Mouse (Mus musculus): ENCODE results near the gene Cfap65. TPM values are rescaled to one million over a fixed set of nuclear protein-coding genes. Genes with fewer than 3 reads are reported as not detected.
A peak's percentile ranks its signal among the peaks of the same experiment; 100 is the strongest.

Gene Cfap65
- total and polyA plus RNA-seq, 3 experiments: 2.3 TPM; not detected in 2

- Histone ChIP-seq H3K27me3 (ENCODE audit: control insufficient read depth, insufficient read depth, low read length) (peaks cover 28% of the 10 kb centered on the region), H3K79me2 (replicated peaks; ENCODE audit: control insufficient read depth, insufficient read depth, low read length) (no peaks in the 10 kb centered on the region), H3K4me1 (ENCODE audit: control insufficient read depth, insufficient read depth, low read length) (no peaks in the 10 kb centered on the region), H3K9ac (ENCODE audit: low read depth, low read length) (no peak overlapping the region), H3K27ac (no peak overlapping the region), H3K36me3 (ENCODE audit: control insufficient read depth, insufficient read depth, low read length) (no peaks in the 10 kb centered on the region), H3K4me3 (no peak overlapping the region)
- WGBS: 31% methylated on average over 6 of the region's 6 CpGs
- no peak for DNase-seq
- intact Hi-C loops (cut with DNase I): no loop called here
- TF ChIP-seq CTCF (IDR thresholded peaks at IDR 0.05) (no peak), EP300 (IDR thresholded peaks at IDR 0.05; ENCODE audit: insufficient read depth, low read depth, low read length) (no peak), POLR2A (IDR thresholded peaks at IDR 0.05; ENCODE audit: insufficient read depth, low read depth, low read length) (no peak)
These were observed 76.0 kb downstream of the Cfap65 start for GRCm38 (mm10) chr1:74859223-74859984.

- no peak for DNase-seq
- Histone ChIP-seq H3K27ac (no peak overlapping the region), H3K4me3 (no peak overlapping the region), H3K9ac (ENCODE audit: low read depth, low read length) (no peak overlapping the region), H3K36me3 (ENCODE audit: control insufficient read depth, insufficient read depth, low read length) (no peaks in the 10 kb centered on the region), H3K27me3 (ENCODE audit: control insufficient read depth, insufficient read depth, low read length) (peaks cover 30% of the 10 kb centered on the region), H3K79me2 (replicated peaks; ENCODE audit: control insufficient read depth, insufficient read depth, low read length) (no peaks in the 10 kb centered on the region), H3K4me1 (ENCODE audit: control insufficient read depth, insufficient read depth, low read length) (no peaks in the 10 kb centered on the region)
- intact Hi-C loops (cut with DNase I): no loop called here
- TF ChIP-seq CTCF (IDR thresholded peaks at IDR 0.05) (no peak), POLR2A (IDR thresholded peaks at IDR 0.05; ENCODE audit: insufficient read depth, low read depth, low read length) (no peak), EP300 (IDR thresholded peaks at IDR 0.05; ENCODE audit: insufficient read depth, low read depth, low read length) (no peak)
- WGBS: 9% methylated on average over 16 of the region's 16 CpGs
These were observed 76.6 kb downstream of the Cfap65 start for GRCm38 (mm10) chr1:74858805-74859204.

- no peak overlapping the region for H3K27ac ChIP-seq
- H3K79me2 ChIP-seq (replicated peaks; ENCODE audit: control insufficient read depth, insufficient read depth, low read length): no peaks in the 10 kb centered on the region
- peaks cover 30% of the 10 kb centered on the region for H3K27me3 ChIP-seq (ENCODE audit: control insufficient read depth, insufficient read depth, low read length)
- H3K36me3 ChIP-seq (ENCODE audit: control insufficient read depth, insufficient read depth, low read length): no peaks in the 10 kb centered on the region
- WGBS: under 1% methylated on average over 29 of the region's 29 CpGs
- intact Hi-C loops (cut with DNase I): no loop called here
- H3K4me3 ChIP-seq: no peak overlapping the region
- no peak for TF ChIP-seq POLR2A (IDR thresholded peaks at IDR 0.05; ENCODE audit: insufficient read depth, low read depth, low read length)
- no peak for TF ChIP-seq CTCF (IDR thresholded peaks at IDR 0.05)
- no peak for TF ChIP-seq EP300 (IDR thresholded peaks at IDR 0.05; ENCODE audit: insufficient read depth, low read depth, low read length)
- no peak overlapping the region for H3K9ac ChIP-seq (ENCODE audit: low read depth, low read length)
- no peaks in the 10 kb centered on the region for H3K4me1 ChIP-seq (ENCODE audit: control insufficient read depth, insufficient read depth, low read length)
- peak; percentile 37 to 70 for DNase-seq
These were observed 77.2 kb downstream of the Cfap65 start for GRCm38 (mm10) chr1:74858171-74858719.

- TF ChIP-seq CTCF (IDR thresholded peaks at IDR 0.05) (no peak), POLR2A (IDR thresholded peaks at IDR 0.05; ENCODE audit: insufficient read depth, low read depth, low read length) (no peak), EP300 (IDR thresholded peaks at IDR 0.05; ENCODE audit: insufficient read depth, low read depth, low read length) (no peak)
- 12% methylated on average over 4 of the region's 4 CpGs for WGBS
These were observed 77.7 kb downstream of the Cfap65 start for GRCm38 (mm10) chr1:74857677-74858076.

GRCm38 (mm10) chr1:74857201-74857600 is 78.2 kb downstream of the Cfap65 start:
- H3K36me3 ChIP-seq (ENCODE audit: control insufficient read depth, insufficient read depth, low read length): no peaks in the 10 kb centered on the region
- intact Hi-C loops (cut with DNase I): no loop called here
- no peak overlapping the region for H3K27ac ChIP-seq
- TF ChIP-seq CTCF (IDR thresholded peaks at IDR 0.05): no peak
- TF ChIP-seq EP300 (IDR thresholded peaks at IDR 0.05; ENCODE audit: insufficient read depth, low read depth, low read length): no peak
- no peak for TF ChIP-seq POLR2A (IDR thresholded peaks at IDR 0.05; ENCODE audit: insufficient read depth, low read depth, low read length)
- no peaks in the 10 kb centered on the region for H3K4me1 ChIP-seq (ENCODE audit: control insufficient read depth, insufficient read depth, low read length)
- H3K9ac ChIP-seq (ENCODE audit: low read depth, low read length): no peak overlapping the region
- H3K27me3 ChIP-seq (ENCODE audit: control insufficient read depth, insufficient read depth, low read length): peaks cover 32% of the 10 kb centered on the region
- no peak for DNase-seq
- no peak overlapping the region for H3K4me3 ChIP-seq
- 2% methylated on average over 20 of the region's 20 CpGs for WGBS
- no peaks in the 10 kb centered on the region for H3K79me2 ChIP-seq (replicated peaks; ENCODE audit: control insufficient read depth, insufficient read depth, low read length)

More at GRCm38 (mm10) chr1:74857677-74858076, 77.7 kb downstream of the Cfap65 start:
- no peaks in the 10 kb centered on the region for H3K79me2 ChIP-seq (replicated peaks; ENCODE audit: control insufficient read depth, insufficient read depth, low read length)
- peaks cover 32% of the 10 kb centered on the region for H3K27me3 ChIP-seq (ENCODE audit: control insufficient read depth, insufficient read depth, low read length)
- no peaks in the 10 kb centered on the region for H3K4me1 ChIP-seq (ENCODE audit: control insufficient read depth, insufficient read depth, low read length)
- no peaks in the 10 kb centered on the region for H3K36me3 ChIP-seq (ENCODE audit: control insufficient read depth, insufficient read depth, low read length)
- no peak overlapping the region for H3K4me3 ChIP-seq
- H3K9ac ChIP-seq (ENCODE audit: low read depth, low read length): no peak overlapping the region
- no peak overlapping the region for H3K27ac ChIP-seq
- intact Hi-C loops (cut with DNase I): no loop called here
- no peak for DNase-seq

- H3K9ac ChIP-seq (ENCODE audit: low read depth, low read length): no peak overlapping the region
- no peak overlapping the region for H3K27ac ChIP-seq
- H3K36me3 ChIP-seq (ENCODE audit: control insufficient read depth, insufficient read depth, low read length): no peaks in the 10 kb centered on the region
- H3K4me1 ChIP-seq (ENCODE audit: control insufficient read depth, insufficient read depth, low read length): no peaks in the 10 kb centered on the region
- H3K27me3 ChIP-seq (ENCODE audit: control insufficient read depth, insufficient read depth, low read length): peaks cover 32% of the 10 kb centered on the region
- intact Hi-C loops (cut with DNase I): no loop called here
- H3K79me2 ChIP-seq (replicated peaks; ENCODE audit: control insufficient read depth, insufficient read depth, low read length): no peaks in the 10 kb centered on the region
- H3K4me3 ChIP-seq: no peak overlapping the region
- WGBS: 1% methylated on average over 7 of the region's 7 CpGs
- DNase-seq: no peak
- TF ChIP-seq EP300 (IDR thresholded peaks at IDR 0.05; ENCODE audit: insufficient read depth, low read depth, low read length) (no peak), CTCF (IDR thresholded peaks at IDR 0.05) (no peak), POLR2A (IDR thresholded peaks at IDR 0.05; ENCODE audit: insufficient read depth, low read depth, low read length) (no peak)
These were observed 78.6 kb downstream of the Cfap65 start for GRCm38 (mm10) chr1:74856791-74857190.
